Mouse (Mus musculus): ENCODE measurements at regions not wholly inside any gene's neighbourhood (a gene's known extent, or its start where the extent isn't known, plus 50 kb on each side); places are given as distances from the start of the nearest gene placed in this dataset.
A peak's percentile ranks its signal among the peaks of the same experiment; 100 is the strongest.

- DNase-seq (ENCODE audit: low read depth, low spot score): peak; percentile 19
These were observed 60.1 kb upstream of the Kcnj6 start for GRCm38 (mm10) chr16:95057596-95057995.

DNA sequence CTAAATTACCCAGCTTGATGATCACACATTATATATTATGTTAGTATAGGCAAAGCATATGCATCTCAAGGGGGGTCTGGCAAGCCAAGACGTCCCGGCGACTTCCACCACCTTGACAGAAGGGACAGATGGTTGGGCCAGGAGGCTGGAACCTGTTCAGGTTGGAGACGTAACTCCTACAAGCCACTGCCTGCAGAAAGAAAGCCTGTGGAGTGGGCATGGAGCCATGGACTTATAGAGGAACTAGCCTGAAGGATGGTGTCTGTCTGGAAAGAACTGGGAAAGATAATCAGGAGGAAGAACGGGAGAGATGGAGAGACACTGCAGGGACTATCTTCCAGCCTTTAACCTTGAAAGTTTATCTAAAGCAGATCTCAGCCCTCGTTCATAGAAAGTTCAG lies 66.9 kb upstream of the Kcnj6 start:
- no peak for DNase-seq (ENCODE audit: low read depth, low spot score)

- no peak for DNase-seq (ENCODE audit: low read depth, low spot score)
These were observed 69.2 kb upstream of the Kcnj6 start for GRCm38 (mm10) chr16:95066687-95067086.

GRCm38 (mm10) chr16:95092471-95093221 lies 95.1 kb upstream of the Kcnj6 start:
- no peak for DNase-seq (ENCODE audit: low read depth, low spot score)

DNA sequence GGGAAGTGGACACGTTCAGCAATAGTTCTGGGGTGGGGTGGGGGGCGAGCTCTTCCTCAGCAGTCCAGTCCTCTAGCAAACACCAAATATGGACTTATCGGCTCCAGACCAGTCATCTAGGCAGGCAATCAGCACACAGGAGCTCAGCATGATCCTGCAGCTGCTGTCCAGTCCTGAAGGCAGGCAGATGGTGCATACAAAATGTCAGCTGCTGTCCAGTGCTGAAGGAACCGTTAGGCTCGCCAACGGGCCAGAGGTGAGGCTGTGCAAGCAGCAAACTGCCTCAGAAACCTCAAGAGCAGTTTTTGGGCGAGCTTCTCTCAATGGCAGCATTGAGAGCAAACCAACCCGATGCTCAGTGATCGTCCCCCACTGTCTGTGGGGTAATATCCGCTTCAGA lies 96.3 kb upstream of the Kcnj6 start:
- DNase-seq (ENCODE audit: low read depth, low spot score): peak; percentile 77

DNA sequence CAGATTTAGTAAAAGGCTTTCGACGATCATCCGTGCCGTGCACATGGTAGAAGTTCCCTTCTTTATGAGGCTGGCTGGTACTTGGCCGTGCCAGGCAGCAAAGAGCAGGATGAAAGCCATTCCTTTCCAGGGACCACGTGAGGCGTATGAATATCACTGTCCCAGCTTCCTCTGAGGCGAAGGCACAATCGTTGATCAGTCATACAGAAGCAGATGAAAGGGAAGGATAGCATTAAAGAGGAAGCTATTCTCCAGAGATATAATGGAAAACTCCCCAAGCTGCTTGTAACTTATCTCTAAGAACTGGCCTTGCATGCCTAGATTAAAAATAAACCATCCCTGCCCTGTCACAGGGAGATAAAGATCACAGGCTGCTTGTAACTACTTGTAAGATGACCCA lies 103.5 kb upstream of the Kcnj6 start:
- no peak for DNase-seq (ENCODE audit: low read depth, low spot score)

GRCm38 (mm10) chr16:95117531-95117930 lies 120.0 kb upstream of the Kcnj6 start:
- DNase-seq (ENCODE audit: low read depth, low spot score): no peak

- DNase-seq (ENCODE audit: low read depth, low spot score): no peak
These were observed 121.8 kb upstream of the Kcnj6 start for GRCm38 (mm10) chr16:95119293-95119692.

GRCm38 (mm10) chr16:95122048-95122447 lies 124.5 kb upstream of the Kcnj6 start:
- no peak for DNase-seq (ENCODE audit: low read depth, low spot score)

- no peak for DNase-seq (ENCODE audit: low read depth, low spot score)
These were observed 129.7 kb upstream of the Kcnj15 start for GRCm38 (mm10) chr16:95127616-95128015.

DNA sequence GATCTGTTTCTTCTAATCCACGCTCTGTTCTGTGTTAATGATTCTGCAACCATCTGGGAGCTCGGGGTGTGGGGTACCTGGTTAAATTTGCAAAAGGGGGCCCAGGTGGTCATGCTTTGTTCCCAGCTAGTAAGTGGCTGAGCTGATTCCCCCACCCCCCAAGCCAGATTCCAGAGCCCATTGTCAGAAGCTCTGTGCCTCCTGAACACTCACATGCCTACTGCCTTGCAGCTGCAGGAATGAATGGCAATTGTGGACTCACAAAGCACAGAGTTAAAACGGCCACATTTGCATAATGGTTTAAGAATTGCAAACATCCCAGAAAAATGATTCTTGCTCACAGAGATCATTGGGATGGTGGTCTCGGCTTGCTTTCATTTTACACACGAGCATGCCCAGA lies 125.5 kb upstream of the Kcnj15 start:
- no peak for DNase-seq (ENCODE audit: low read depth, low spot score)

DNA sequence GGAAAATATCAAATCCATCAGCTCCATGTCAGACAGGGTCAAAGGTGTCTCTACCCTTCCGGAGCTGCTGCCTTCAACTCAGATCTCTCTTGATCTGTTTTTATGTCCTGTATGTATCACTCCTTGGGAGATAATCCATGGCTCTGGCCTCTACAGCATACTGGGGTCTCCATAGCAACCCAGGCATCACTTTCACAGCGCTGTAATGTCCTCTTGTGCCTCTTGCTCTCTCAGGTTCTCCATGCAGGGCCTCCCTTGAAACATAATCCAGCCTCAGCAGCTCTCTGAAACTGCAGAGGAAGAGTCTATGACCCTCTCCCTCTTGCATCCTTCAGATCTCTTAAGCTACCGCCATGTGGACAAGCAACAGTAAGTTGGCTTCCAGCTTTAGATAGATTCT lies 118.5 kb upstream of the Kcnj15 start:
- DNase-seq (ENCODE audit: low read depth, low spot score): no peak

DNA sequence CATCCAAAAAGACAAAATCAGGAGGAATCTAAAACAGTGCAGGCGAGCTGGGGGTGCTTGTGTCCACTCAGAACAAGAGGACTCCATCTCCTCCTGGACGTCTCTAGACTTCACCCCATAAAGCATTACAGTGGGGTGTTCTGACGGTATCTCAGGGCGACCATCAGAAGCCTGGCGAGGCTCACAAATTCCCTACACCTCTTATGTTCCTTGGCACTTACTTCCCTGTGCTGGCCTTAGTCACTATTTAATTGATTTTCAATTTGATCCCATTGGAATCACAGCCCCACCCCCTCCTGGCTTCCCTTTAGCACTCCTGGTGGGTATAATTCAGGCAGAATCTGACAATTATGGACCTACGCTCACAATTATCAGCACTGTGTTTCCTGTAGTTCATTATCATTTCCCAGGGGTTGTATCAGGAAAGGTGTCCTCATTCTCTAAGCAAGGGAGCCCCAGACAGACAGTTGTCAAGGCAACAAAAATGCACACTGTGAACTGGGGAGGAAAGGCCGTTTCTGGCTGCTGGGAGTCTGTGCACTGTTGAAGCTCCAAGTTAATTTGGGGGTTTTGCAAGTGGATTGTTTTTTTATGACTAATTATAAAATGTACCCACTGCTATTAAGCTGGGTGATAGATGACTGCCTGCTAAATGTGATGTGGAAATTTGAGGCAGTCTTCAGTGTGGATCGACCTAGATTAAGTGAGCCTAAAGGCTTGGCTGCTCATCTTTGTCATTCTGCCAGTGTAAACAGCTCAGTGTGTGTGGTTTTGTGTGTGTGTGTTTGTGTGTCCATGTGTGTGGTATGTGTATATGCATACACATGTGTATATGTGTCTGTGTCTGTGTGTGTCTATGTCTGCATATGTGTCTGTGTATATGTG lies 115.6 kb upstream of the Kcnj15 start:
- DNase-seq (ENCODE audit: low read depth, low spot score): no peak

DNA sequence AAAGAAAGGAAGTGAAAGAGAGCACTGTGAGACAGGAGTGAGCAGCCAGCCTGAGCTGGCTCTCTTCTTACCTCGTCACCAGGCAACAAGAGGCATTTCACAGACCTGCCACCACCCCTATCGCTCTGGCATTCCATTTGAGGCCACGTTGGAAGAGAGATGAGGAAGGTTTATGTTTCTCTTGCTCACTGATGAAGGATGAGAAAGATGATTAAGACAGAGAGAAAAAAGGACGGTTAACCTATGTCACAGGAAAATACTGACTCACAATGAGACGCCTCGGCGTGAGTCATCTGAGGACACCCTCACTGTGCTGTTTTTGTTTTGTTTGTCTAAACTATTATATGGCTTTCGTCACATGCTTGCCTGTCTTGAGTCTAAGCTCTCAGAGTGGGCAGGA lies 106.9 kb upstream of the Kcnj15 start:
- no peak for DNase-seq (ENCODE audit: low read depth, low spot score)

- DNase-seq (ENCODE audit: low read depth, low spot score): no peak
These were observed 105.9 kb upstream of the Kcnj15 start for GRCm38 (mm10) chr16:95151499-95151898.

DNA sequence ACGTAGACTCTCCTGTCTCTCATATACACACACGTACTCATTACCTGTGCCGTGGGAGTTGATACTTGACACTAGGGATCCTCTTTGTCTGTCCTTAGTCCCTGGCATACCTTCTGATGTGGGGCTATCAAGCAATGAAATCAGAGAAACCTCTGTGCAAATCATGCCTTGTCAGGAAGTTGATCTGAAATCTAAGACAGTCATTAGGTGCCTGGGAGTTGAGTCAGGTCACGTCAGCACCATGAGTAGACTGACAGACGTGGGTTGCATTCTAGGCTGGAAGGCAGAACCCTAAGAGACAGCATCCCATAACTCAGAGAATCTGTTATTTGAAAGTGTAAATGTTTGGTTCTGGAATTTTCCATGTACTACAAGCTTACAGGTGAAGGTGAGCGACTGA lies 105.4 kb upstream of the Kcnj15 start:
- no peak for DNase-seq (ENCODE audit: low read depth, low spot score)

- DNase-seq (ENCODE audit: low read depth, low spot score): no peak
These were observed 104.5 kb upstream of the Kcnj15 start for GRCm38 (mm10) chr16:95152742-95153383.

DNA sequence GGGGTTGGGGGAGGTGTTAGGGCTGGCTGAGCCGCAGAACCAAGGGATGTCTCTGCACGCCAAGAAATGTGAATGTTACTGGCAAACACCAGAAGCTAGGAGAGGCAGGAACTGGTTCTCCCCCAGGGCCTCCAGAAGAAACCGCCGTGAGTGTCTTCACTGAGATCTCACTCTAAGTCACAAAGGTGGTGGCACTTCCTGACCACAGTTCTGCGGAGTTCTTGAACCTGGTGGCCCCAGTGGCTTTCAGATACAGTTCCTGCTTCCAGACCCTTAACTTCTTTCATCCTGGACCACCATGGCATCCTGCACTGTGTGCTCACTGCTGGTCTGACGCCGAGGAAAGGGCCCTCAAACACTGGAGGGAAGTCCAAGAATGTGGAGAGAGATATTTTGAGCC lies 89.0 kb upstream of the Kcnj15 start:
- DNase-seq (ENCODE audit: low read depth, low spot score): no peak

DNA sequence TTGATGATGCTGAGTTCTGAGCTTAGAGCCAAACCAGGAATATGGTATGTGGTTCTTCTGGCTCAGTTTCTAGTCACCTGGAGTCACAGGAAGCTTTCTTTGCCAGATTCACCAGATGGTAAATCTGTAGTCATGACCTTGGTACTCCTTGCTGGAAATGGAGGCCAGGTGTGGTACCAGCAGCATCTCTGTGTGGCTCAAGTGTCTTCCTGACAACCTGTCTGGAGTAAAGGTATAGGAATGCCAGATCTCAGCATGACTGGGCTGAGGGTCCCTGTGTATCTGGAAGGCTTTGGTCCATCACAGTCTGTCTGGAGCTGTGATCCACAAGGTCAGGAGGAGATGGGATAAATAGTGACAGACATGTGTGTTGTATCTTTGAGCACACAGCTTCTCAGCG lies 88.0 kb upstream of the Kcnj15 start:
- no peak for DNase-seq (ENCODE audit: low read depth, low spot score)

GRCm38 (mm10) chr16:95180562-95180961 lies 76.8 kb upstream of the Kcnj15 start:
- DNase-seq (ENCODE audit: low read depth, low spot score): no peak

DNA sequence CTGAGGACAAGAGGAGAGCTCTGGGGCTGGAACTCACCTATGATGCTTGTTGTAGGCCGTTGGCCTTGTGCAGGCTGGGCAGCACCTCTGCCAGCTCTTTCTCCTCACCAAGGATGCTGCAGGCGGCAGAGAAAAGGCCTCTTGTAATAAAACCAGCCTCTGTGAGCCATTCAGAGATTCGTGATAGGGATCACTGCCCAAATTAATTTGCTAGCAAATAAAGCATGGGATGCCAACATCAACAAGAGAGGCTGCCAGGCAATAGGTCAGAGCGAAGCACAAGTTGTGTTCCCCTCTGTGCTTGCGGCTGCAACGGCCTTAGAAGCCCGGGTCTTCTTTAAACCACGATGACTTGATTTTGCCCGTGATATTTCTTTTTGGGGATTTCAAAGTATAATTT lies 72.0 kb upstream of the Kcnj15 start:
- DNase-seq (ENCODE audit: low read depth, low spot score): no peak

- DNase-seq (ENCODE audit: low read depth, low spot score): peak; percentile 11
These were observed 68.2 kb upstream of the Kcnj15 start for GRCm38 (mm10) chr16:95189114-95189513.

All from ZHBTc4 (cell line).